Mouse (Mus musculus): Measurements from ENCODE around the gene Rps19bp1.

DNA sequence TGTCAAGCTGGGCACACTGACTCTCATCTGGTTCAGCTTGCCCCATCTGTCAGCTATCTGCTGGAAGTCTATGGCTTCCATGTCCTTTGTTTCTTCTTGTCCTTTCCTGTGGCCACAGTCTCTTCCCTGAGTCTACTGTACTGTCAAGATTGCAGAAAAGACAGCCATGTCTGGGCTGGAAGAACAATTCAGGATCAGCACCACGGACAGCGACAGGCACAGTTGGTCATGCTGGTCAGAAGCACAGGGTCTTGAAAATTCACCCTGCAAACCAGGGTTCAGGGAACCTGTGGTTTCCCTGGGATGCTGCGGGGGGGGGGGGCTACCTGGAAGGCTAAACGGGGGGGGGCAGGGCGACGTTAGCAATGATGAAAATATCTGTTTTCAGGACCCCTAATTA is 13.5 kb upstream of the Rps19bp1 start:
- TF ChIP-seq TAL1 (IDR thresholded peaks at IDR 0.05; ENCODE audit: low read length) (no peak), GATA1 (IDR thresholded peaks at IDR 0.05; ENCODE audit: low read length) (no peak)

All from erythroblast, embryonic 14.5 days (primary cell).